Comparison of ENCODE assay signal across 7 mouse cellular contexts in genomic region chr13:65241099-65241626, GRCm38 (mm10). TPM values are rescaled to one million over a fixed set of nuclear protein-coding genes. Genes with fewer than 3 reads are reported as not detected.
DNase-seq lines count a peak whose midpoint lies in the region; ATAC-seq lines count a peak whose summit lies in the region.

No protein-coding gene starts in this region.

- H3K36me3 ChIP-seq in intestine, embryonic 16.5 days (ENCODE audit: control insufficient read depth, insufficient read depth, low read length), result 0 out of 2 replicates have a peak, but pooled peaks cover 2% of the 10 kb centered on the region
- H3K36me3 ChIP-seq in midbrain, embryonic 11.5 days (ENCODE audit: control insufficient read depth, insufficient read depth, low read length), result no peaks in the 10 kb centered on the region

- DNase-seq in adrenal gland, adult 8-10 months, result peak; percentile 90
- peak; percentile 92 for DNase-seq in embryo, embryonic 9.5 days (ENCODE audit: extremely low spot score)
- peak; percentile 90 to 95 for DNase-seq in gastrocnemius, postnatal 4 days (ENCODE audit: low spot score in 2 of 2)
- DNase-seq in left cerebral cortex, postnatal 36 days (ENCODE audit: low spot score in 2 of 2), result peak; percentile 95 to 96
- peak; percentile 100 for DNase-seq in midbrain, embryonic 11.5 days (ENCODE audit: low spot score, missing footprints)
- DNase-seq in skeletal muscle tissue, adult 2 months (ENCODE audit: low read depth, low spot score), result peak; percentile 88

- peaks cover 5% of the 10 kb centered on the region; the same call in 1 of the 2 replicates for H3K9me3 ChIP-seq in intestine, embryonic 16.5 days (ENCODE audit: control insufficient read depth, low read length)
- H3K9me3 ChIP-seq in midbrain, embryonic 11.5 days (ENCODE audit: control insufficient read depth, low read length), result peaks cover 30% of the 10 kb centered on the region

- no peaks in the 10 kb centered on the region for H3K27me3 ChIP-seq in intestine, embryonic 16.5 days (replicated peaks; ENCODE audit: control insufficient read depth, insufficient read depth, low read length)
- no peaks in the 10 kb centered on the region for H3K27me3 ChIP-seq in midbrain, embryonic 11.5 days (ENCODE audit: control insufficient read depth, insufficient read depth, low read length)

- peak overlapping the region; percentile 99 for H3K4me2 ChIP-seq in intestine, embryonic 16.5 days (ENCODE audit: low read depth, low read length)
- peak overlapping the region; percentile 81 for H3K4me2 ChIP-seq in midbrain, embryonic 11.5 days

- peak overlapping the region; percentile 62 for H3K4me3 ChIP-seq in intestine, embryonic 16.5 days (ENCODE audit: low read length)
- peak overlapping the region; percentile 72 for H3K4me3 ChIP-seq in midbrain, embryonic 11.5 days (ENCODE audit: low read depth, low read length)

- peaks cover 11% of the 10 kb centered on the region for H3K4me1 ChIP-seq in intestine, embryonic 16.5 days (ENCODE audit: control insufficient read depth, insufficient read depth, low read length)
- H3K4me1 ChIP-seq in midbrain, embryonic 11.5 days (ENCODE audit: control insufficient read depth, insufficient read depth, low read length), result peaks cover 6% of the 10 kb centered on the region; the same call in 1 of the 2 replicates

- H3K9ac ChIP-seq in intestine, embryonic 16.5 days (ENCODE audit: low read depth, low read length), result peak overlapping the region; percentile 78
- peak overlapping the region; percentile 68 for H3K9ac ChIP-seq in midbrain, embryonic 11.5 days (ENCODE audit: low read length)

- intact Hi-C loops in left cerebral cortex, postnatal 36 days (cut with DNase I), result loop anchor here (1.0 to 10.0 kb wide), 4 partner anchors 37 to 926 kb away; partner anchors contain the start of genes Aaed1, Cdk20, Mfsd14b and Zfp369

- ATAC-seq in intestine, embryonic 16.5 days, result peak; percentile 92
- peak; percentile 83 for ATAC-seq in midbrain, embryonic 11.5 days (ENCODE audit: low FRiP score)

- WGBS in intestine, embryonic 16.5 days, result under 1% methylated on average over 45 of the region's 45 CpGs
- WGBS in midbrain, embryonic 11.5 days, result under 1% methylated on average over 45 of the region's 45 CpGs

- peak overlapping the region; percentile 88 for H3K27ac ChIP-seq in intestine, embryonic 16.5 days (ENCODE audit: low read length)
- peak overlapping the region; percentile 79 for H3K27ac ChIP-seq in midbrain, embryonic 11.5 days (ENCODE audit: low read depth, low read length)

RNA-seq across cellular contexts. Expression of gene Gm10775, which starts 18.2 kb away (rescaled TPM):
- total RNA-seq in adrenal gland, adult 8-10 months (2022), result under 1 TPM in 1 of 4 experiments, not detected in 3; 0.28 TPM
- not detected for total RNA-seq in gastrocnemius, postnatal 4 days (2021)
- not detected in 2 replicates for polyA plus RNA-seq in intestine, embryonic 16.5 days (2015; fragmentation: Nextera tagmentation; extraction: Ambion mirVana)
- under 1 TPM; 0.45 to 0.52 TPM for total RNA-seq in left cerebral cortex, postnatal 36 days (2021)
- not detected in 2 replicates for polyA plus RNA-seq in midbrain, embryonic 11.5 days (2014; fragmentation: Nextera tagmentation; extraction: Ambion mirVana)

RNA-seq across cellular contexts. Expression of gene Nlrp4f, which starts 35.4 kb away (rescaled TPM):
- under 1 TPM; 0.30 to 0.40 (median 0.33) TPM for total RNA-seq in adrenal gland, adult 8-10 months (2022)
- not detected for total RNA-seq in gastrocnemius, postnatal 4 days (2021)
- polyA plus RNA-seq in intestine, embryonic 16.5 days (2015; fragmentation: Nextera tagmentation; extraction: Ambion mirVana), result not detected in 2 replicates
- under 1 TPM; 0.35 to 0.50 TPM for total RNA-seq in left cerebral cortex, postnatal 36 days (2021)
- not detected in 2 replicates for polyA plus RNA-seq in midbrain, embryonic 11.5 days (2014; fragmentation: Nextera tagmentation; extraction: Ambion mirVana)

RNA-seq across cellular contexts. Expression of gene Zfp369, which starts 37.5 kb away (rescaled TPM):
- 10 to 100 TPM; 24.5 to 41.4 (median 32.6) TPM for total RNA-seq in adrenal gland, adult 8-10 months (2022)
- 10 to 100 TPM; 18.4 to 19.9 TPM for total RNA-seq in gastrocnemius, postnatal 4 days (2021)
- polyA plus RNA-seq in intestine, embryonic 16.5 days (2015; fragmentation: Nextera tagmentation; extraction: Ambion mirVana), result 5.6 and 7.1 TPM in 2 replicates
- total RNA-seq in left cerebral cortex, postnatal 36 days (2021), result 10 to 100 TPM; 53.9 to 72.1 TPM
- 19.7 and 20.7 TPM in 2 replicates for polyA plus RNA-seq in midbrain, embryonic 11.5 days (2014; fragmentation: Nextera tagmentation; extraction: Ambion mirVana)

Comparison
In these comparisons a context has a peak if more than half of its experiments do, and no peak if none do; other contexts are left out.
1. Peak in every context shown above with its lines: DNase-seq, ATAC-seq, H3K4me3 ChIP-seq and H3K27ac ChIP-seq.